Mouse (Mus musculus) liver, embryonic 12.5 days (tissue): ENCODE data around the gene Rbp7. TPM values are rescaled to one million over a fixed set of nuclear protein-coding genes. Genes with fewer than 3 reads are reported as not detected.

Experiments used
- ATAC-seq: fragments of 200-750 bp; cut with Nextera tagmentation; 2 replicates; pipeline ENCODE4 v1.8.0; 2017; ENCODE audit warnings: moderate number of reproducible peaks, mild to moderate bottlenecking, moderate library complexity
- H3K27ac ChIP-seq: fragments of 300-500 bp; sonication (generic); 2 replicates; pipeline ENCODE4 v1.5.1; 2016; ENCODE audit warnings: mild to moderate bottlenecking
- H3K27me3 ChIP-seq: fragments of 300-500 bp; sonication (generic); replicated peaks from 2 replicates; pipeline ENCODE4 v1.6.1; 2016; ENCODE audit warnings: mild to moderate bottlenecking, moderate library complexity
- H3K36me3 ChIP-seq: fragments of 300-500 bp; sonication (generic); 2 replicates; pipeline ENCODE4 v1.6.1; 2016; ENCODE audit warnings: mild to moderate bottlenecking, moderate library complexity
- H3K4me1 ChIP-seq: fragments of 300-500 bp; sonication (generic); 2 replicates; pipeline ENCODE4 v1.6.1; 2016
- H3K4me2 ChIP-seq: fragments of 300-500 bp; sonication (generic); 2 replicates; pipeline ENCODE4 v1.6.1; 2016; ENCODE audit warnings: mild to moderate bottlenecking, moderate library complexity
- H3K4me3 ChIP-seq: fragments of 300-500 bp; sonication (generic); 2 replicates; pipeline ENCODE4 v1.5.1; 2016; ENCODE audit warnings: mild to moderate bottlenecking, moderate library complexity
- H3K9ac ChIP-seq: fragments of 300-500 bp; sonication (generic); 2 replicates; pipeline ENCODE4 v1.6.1; 2016; ENCODE audit warnings: mild to moderate bottlenecking, moderate library complexity
- H3K9me3 ChIP-seq: fragments of 300-500 bp; sonication (generic); replicated peaks from 2 replicates; pipeline ENCODE4 v1.6.1; 2016; ENCODE audit warnings: mild to moderate bottlenecking, moderate library complexity
- WGBS: fragments of 180-500 bp; shearing (Covaris S2); methylation state at CpG from one replicate; pipeline ENCODE4 v1.1.7; 2016; ENCODE audit not compliant: insufficient replicate concordance; 5-methylcytosine and 5-hydroxymethylcytosine counted together
- polyA plus RNA-seq: library from polyadenylated mRNA; unstranded; fragments of >200 nt; fragmentation: Nextera tagmentation; extraction: Ambion mirVana; gene quantifications from 2 replicates; pipeline ENCODE4 v1.2.1, GENCODE M21; 2016

Gene Rbp7
- polyA plus RNA-seq, 1 experiment from 2014 or later: not detected

DNA sequence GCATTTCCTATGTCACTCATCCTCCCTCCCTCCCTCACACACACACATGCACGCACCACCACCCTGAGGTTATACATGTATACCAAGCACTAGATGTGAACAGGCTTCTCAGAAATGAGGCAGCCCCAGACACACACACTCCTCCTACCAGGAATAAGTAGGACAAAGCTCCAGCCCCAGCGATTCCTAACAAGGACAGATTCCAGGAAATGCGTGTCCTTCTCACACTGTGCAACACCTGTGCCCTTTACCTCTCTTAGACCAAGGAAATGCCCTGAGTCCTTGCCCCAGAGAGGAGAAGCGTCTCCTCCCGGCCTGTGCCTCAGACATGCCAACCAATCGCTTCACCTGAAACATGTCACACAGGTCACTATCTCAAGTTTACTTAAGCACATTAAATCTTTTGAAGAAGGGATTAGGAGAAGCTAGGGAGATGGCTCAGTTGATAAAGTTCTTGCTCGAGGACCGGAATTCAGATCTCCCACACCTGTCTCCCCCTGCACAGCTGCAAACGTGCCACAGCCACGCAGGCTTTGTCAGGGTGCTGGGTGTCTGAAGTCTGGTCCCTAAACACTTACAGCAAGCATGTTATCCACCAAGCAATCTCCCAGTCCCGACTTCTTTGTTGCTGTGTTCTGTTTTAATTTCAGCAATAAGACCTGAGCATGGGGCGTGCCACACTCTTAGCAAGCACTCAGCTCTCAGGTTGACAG is 53.7 kb downstream of the Rbp7 start:
- no peak overlapping the region for H3K4me3 ChIP-seq
- no peaks in the 10 kb centered on the region for H3K27me3 ChIP-seq
- no peak overlapping the region for H3K4me2 ChIP-seq
- H3K9me3 ChIP-seq: no peaks in the 10 kb centered on the region
- WGBS: 74% methylated on average over 12 of the region's 12 CpGs
- ATAC-seq: no peak
- no peak overlapping the region for H3K9ac ChIP-seq
- no peak overlapping the region for H3K27ac ChIP-seq
- peaks cover 80% of the 10 kb centered on the region for H3K4me1 ChIP-seq
- peaks cover 27% of the 10 kb centered on the region for H3K36me3 ChIP-seq

Other genes with a start within 250 kb of the Rbp7 start
- gene Kif1b, start 147.3 kb downstream of the Rbp7 start, polyA plus RNA-seq: 9.1 and 9.2 TPM in 2 replicates
- gene Ube4b, start 28.2 kb downstream of the Rbp7 start, polyA plus RNA-seq: 25.1 and 26.4 TPM in 2 replicates
- 0.21 TPM in 1 of 2 replicates, not detected in the other for gene Tmem274, start 22.4 kb upstream of the Rbp7 start, polyA plus RNA-seq
- gene Nmnat1, start 30.2 kb upstream of the Rbp7 start, polyA plus RNA-seq: 6.8 and 8.4 TPM in 2 replicates
- gene Lzic, start 30.3 kb upstream of the Rbp7 start, polyA plus RNA-seq: 23.8 and 24.7 TPM in 2 replicates
- gene Ctnnbip1, start 63.3 kb upstream of the Rbp7 start, polyA plus RNA-seq: 10.0 and 10.1 TPM in 2 replicates
- 6.2 and 6.9 TPM in 2 replicates for gene Clstn1, start 131.5 kb upstream of the Rbp7 start, polyA plus RNA-seq
- 7.6 and 8.9 TPM in 2 replicates for gene Pik3cd, start 247.6 kb upstream of the Rbp7 start, polyA plus RNA-seq